Mouse (Mus musculus) hindbrain, embryonic 14.5 days (tissue): ENCODE results near the gene Dscam. TPM values are rescaled to one million over a fixed set of nuclear protein-coding genes. Genes with fewer than 3 reads are reported as not detected.

Source experiments
- ATAC-seq: fragments of 200-750 bp; cut with Nextera tagmentation; 2 replicates; pipeline ENCODE4 v1.8.0; 2017; ENCODE audit warnings: moderate number of reproducible peaks, mild to moderate bottlenecking, moderate TSS enrichment, moderate library complexity; ENCODE audit not compliant: low FRiP score
- DNase-seq: peaks from one replicate; pipeline ENCODE4 v3.0.0-alpha.2; 2015; ENCODE audit warnings: low spot score
- H3K27ac ChIP-seq: fragments of 300-500 bp; sonication (generic); 2 replicates; pipeline ENCODE4 v1.5.1; 2014; ENCODE audit warnings: mild to moderate bottlenecking, moderate library complexity
- H3K27me3 ChIP-seq: fragments of 300-500 bp; sonication (generic); 2 replicates; pipeline ENCODE4 v1.6.1; 2014; ENCODE audit warnings: mild to moderate bottlenecking, low read length, mixed read lengths; ENCODE audit not compliant: control insufficient read depth, insufficient read depth
- H3K36me3 ChIP-seq: fragments of 300-500 bp; sonication (generic); replicated peaks from 2 replicates; pipeline ENCODE4 v1.6.1; 2014; ENCODE audit not compliant: control insufficient read depth, insufficient read depth
- H3K4me1 ChIP-seq: fragments of 300-500 bp; sonication (generic); replicated peaks from 2 replicates; pipeline ENCODE4 v1.6.1; 2014; ENCODE audit warnings: antibody characterized with exemption, low read length, mixed read lengths; ENCODE audit not compliant: control insufficient read depth, insufficient read depth
- H3K4me2 ChIP-seq: fragments of 300-500 bp; sonication (generic); replicated peaks from 2 replicates; pipeline ENCODE4 v1.6.1; 2014; ENCODE audit warnings: mild to moderate bottlenecking, moderate library complexity
- H3K4me3 ChIP-seq: fragments of 300-500 bp; sonication (generic); replicated peaks from 2 replicates; pipeline ENCODE4 v1.5.1; 2014; ENCODE audit warnings: mild to moderate bottlenecking, low read length
- H3K9ac ChIP-seq: fragments of 300-500 bp; sonication (generic); 2 replicates; pipeline ENCODE4 v1.6.1; 2014
- H3K9me3 ChIP-seq: fragments of 300-500 bp; sonication (generic); 2 replicates; pipeline ENCODE4 v1.6.1; 2016; ENCODE audit warnings: low read length; ENCODE audit not compliant: control insufficient read depth
- WGBS: fragments of 180-500 bp; shearing (Covaris S2); extraction: QIAGEN DNeasy Blood & Tissue Kit; methylation state at CpG from one replicate; pipeline ENCODE4 v1.1.7; 2014; 5-methylcytosine and 5-hydroxymethylcytosine counted together
- polyA plus RNA-seq: library from polyadenylated mRNA; unstranded; fragments of >200 nt; fragmentation: Nextera tagmentation; extraction: Ambion mirVana; gene quantifications from 2 replicates; pipeline ENCODE4 v1.2.1, GENCODE M21; 2014

Gene Dscam
- polyA plus RNA-seq, 1 experiment from 2014 or later: 17.1 TPM

DNA sequence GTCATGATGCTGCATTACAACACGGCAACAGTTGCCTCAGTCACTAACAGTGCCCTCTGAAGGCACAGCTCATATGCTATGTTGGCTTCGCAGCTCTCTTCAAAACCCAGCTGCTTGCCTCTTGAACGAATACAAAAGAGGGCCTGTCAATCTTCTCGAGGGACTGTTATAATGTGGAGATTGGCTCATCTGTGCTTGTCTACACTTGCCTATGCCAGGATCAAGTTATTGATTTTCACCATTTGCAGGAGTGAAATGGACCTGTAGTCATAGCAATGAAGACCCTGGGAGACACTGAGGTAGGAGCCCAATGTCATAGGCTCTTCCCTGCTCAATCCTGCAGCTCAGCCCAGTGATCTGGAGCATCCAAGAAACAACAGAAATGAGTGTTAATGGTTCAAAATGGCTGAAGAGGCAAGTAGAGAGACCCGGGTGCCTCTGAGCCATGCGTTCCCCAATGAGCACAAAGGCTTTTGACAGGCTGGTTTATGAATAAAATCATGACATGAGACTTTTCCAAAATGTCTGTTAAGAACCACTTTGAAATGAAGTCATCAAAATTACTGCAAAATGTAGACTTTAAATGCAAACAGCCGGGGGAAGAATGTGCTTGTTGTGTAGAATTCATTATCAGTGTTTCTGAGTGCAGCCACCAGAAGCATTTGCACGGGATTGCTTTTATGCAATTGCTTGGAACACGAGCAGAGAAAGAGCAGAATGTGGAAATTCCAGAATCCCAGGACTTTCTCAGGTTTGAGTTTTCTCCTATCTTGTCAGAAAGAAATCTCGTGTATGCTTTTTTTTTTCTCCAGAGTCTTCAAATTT is 35.3 kb downstream of the Dscam start:
- Histone ChIP-seq H3K4me3 (no peak overlapping the region), H3K4me2 (no peak overlapping the region), H3K27me3 (no peaks in the 10 kb centered on the region), H3K4me1 (no peaks in the 10 kb centered on the region), H3K9me3 (no peaks in the 10 kb centered on the region), H3K36me3 (no peaks in the 10 kb centered on the region), H3K27ac (no peak overlapping the region), H3K9ac (no peak overlapping the region)
- 69% methylated on average over 10 of the region's 10 CpGs for WGBS
- ATAC-seq (no peak), DNase-seq (no peak)

DNA sequence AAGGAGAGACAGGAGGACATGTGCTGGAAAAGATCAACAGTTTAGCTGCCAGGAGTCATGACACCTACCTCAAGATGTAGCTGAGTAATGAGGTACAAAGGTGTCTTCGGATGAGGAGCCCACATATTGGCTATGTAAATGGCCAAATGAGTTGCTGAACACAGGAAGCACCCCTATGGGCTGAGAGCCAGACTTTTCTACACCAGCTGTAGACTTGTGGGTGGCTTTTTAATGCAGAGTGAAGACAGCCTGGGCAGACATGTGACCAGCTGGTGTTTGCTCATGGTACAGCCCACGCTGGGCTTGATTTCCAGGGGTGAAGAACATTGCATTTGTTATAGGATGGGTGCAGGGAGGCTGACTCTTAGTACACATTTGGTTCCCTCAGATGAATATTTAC is 43.3 kb downstream of the Dscam start:
- WGBS: 83% methylated on average over 2 of the region's 2 CpGs
- Histone ChIP-seq H3K9ac (no peak overlapping the region), H3K4me3 (no peak overlapping the region), H3K4me1 (no peaks in the 10 kb centered on the region), H3K9me3 (no peaks in the 10 kb centered on the region), H3K36me3 (no peaks in the 10 kb centered on the region), H3K4me2 (no peak overlapping the region), H3K27me3 (no peaks in the 10 kb centered on the region), H3K27ac (no peak overlapping the region)
- ATAC-seq (no peak), DNase-seq (no peak)

DNA sequence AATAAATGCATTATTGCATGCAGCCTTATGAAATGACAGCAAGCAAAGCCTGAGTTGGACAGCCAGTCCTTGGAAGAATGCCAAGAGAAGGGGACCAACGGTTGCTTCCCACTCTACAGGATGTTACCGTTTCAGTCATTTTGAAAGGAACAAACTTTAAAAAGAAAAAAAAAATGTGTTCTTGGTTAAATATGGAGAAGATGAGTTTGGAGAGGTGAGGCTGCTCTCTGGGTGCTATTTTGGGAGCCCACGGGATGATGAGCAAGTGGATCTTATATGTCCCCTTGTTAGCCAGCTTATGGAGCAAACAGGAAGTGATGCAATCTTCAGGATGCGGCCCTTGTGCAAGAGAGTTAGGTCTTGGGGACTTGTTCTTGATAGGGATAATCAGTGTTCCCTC is 60.5 kb downstream of the Dscam start:
- Histone ChIP-seq H3K27ac (no peak overlapping the region), H3K4me3 (no peak overlapping the region), H3K4me2 (no peak overlapping the region), H3K9ac (no peak overlapping the region), H3K36me3 (no peaks in the 10 kb centered on the region), H3K4me1 (no peaks in the 10 kb centered on the region), H3K27me3 (no peaks in the 10 kb centered on the region), H3K9me3 (no peaks in the 10 kb centered on the region)
- ATAC-seq (no peak), DNase-seq (no peak)
- WGBS: 79% methylated on average over 4 of the region's 4 CpGs

DNA sequence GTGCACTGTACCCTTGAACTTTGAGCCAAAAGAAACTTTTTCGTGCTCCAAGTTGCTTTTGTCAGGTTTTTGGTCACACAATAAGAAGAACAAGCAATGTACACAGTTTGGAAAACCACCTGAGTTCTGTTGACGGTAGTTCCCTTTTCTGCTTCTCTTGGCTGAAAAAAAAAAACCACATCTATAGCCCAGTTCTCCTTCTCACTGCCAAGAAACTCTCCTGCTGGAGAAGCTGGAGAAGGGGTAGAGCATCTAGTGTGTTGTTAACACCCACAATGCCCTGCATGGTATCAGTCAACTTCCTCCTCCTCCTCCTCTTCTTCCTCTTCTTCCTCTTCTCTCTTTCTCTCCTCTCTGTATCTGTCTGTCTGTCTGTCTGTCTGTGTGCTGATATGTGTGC is 65.3 kb downstream of the Dscam start:
- WGBS: 88% methylated on average over 2 of the region's 2 CpGs
- Histone ChIP-seq H3K27ac (no peak overlapping the region), H3K4me3 (no peak overlapping the region), H3K27me3 (no peaks in the 10 kb centered on the region), H3K9ac (no peak overlapping the region), H3K4me2 (no peak overlapping the region), H3K9me3 (no peaks in the 10 kb centered on the region), H3K36me3 (no peaks in the 10 kb centered on the region), H3K4me1 (peaks cover 3% of the 10 kb centered on the region; the same call in 1 of the 2 replicates)
- ATAC-seq (no peak), DNase-seq (no peak)

DNA sequence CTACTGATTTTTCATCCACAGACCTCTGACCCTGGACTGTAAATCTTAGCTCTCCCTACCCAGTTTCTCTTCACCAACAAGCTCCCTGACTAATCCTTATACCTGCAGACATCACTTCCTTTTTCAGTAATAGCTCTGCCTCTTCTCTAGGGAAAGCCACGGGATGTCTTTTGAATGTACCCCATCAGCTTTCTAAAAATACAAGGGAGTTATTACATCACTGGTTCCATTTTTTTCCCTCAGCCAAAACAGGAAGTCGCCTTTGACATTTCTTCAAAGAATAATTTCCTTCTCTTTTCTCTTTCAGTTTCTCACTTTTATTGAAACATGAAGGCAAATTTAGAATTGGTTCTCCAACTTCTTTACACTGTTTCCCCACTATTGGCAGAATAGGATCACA is 67.5 kb downstream of the Dscam start:
- ATAC-seq (no peak), DNase-seq (no peak)
- Histone ChIP-seq H3K27me3 (no peaks in the 10 kb centered on the region), H3K4me1 (peaks cover 24% of the 10 kb centered on the region), H3K9ac (no peak overlapping the region), H3K27ac (no peak overlapping the region), H3K4me2 (no peak overlapping the region), H3K36me3 (no peaks in the 10 kb centered on the region), H3K9me3 (no peaks in the 10 kb centered on the region), H3K4me3 (no peak overlapping the region)
- WGBS: 78% methylated on average over 2 of the region's 2 CpGs

DNA sequence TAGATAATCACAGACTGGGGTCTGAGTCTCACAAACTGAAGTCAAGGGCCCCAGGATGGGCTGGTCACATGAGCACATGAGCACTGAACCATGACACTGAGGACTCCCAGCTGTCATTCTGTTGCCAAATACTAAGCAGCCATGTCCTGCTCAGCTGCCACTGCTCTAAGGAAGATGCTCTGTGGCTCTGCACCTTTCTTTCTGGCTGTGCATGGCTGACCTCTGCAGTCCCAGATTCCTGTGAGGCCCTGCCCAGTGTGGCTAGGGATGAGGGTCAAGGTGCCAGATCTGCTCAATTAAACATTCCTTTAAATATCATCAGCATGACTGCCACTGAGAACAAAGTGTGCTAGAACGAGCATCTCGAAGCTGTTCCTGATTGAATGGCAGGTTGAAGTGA is 70.5 kb downstream of the Dscam start:
- no peak overlapping the region for H3K27ac ChIP-seq
- peaks cover 27% of the 10 kb centered on the region for H3K4me1 ChIP-seq
- ATAC-seq: no peak; the same call in 1 of the 2 replicates
- no peak overlapping the region for H3K4me2 ChIP-seq
- no peaks in the 10 kb centered on the region for H3K9me3 ChIP-seq
- H3K9ac ChIP-seq: no peak overlapping the region
- no peak for DNase-seq
- H3K4me3 ChIP-seq: no peak overlapping the region
- 40% methylated on average over 2 of the region's 2 CpGs for WGBS
- no peaks in the 10 kb centered on the region for H3K27me3 ChIP-seq
- no peaks in the 10 kb centered on the region for H3K36me3 ChIP-seq

DNA sequence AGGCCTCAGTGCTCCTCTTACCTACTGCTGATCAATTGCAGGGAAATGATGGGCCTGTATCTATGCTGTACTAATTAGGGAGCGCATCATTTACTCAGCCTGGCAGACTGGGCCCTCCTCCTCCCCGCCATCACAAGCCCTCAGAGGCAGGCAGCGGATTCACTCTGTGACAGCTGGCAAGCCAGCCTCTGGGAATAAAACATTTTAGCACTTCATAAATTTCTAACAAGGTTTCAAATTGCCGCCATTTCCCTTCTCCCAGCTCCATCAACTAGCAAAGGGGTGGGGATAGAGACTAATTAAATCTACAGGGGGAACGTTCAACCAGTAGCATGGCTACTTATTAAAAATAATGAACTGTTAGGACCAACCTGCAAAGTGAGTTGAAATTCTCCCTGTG is 72.0 kb downstream of the Dscam start:
- H3K9me3 ChIP-seq: no peaks in the 10 kb centered on the region
- no peaks in the 10 kb centered on the region for H3K36me3 ChIP-seq
- peaks cover 27% of the 10 kb centered on the region for H3K4me1 ChIP-seq
- peak overlapping the region; percentile 40 for H3K27ac ChIP-seq
- ATAC-seq (peak; percentile 79), DNase-seq (peak; percentile 64)
- H3K27me3 ChIP-seq: no peaks in the 10 kb centered on the region
- 27% methylated on average over 5 of the region's 5 CpGs for WGBS
- no peak overlapping the region for H3K9ac ChIP-seq
- no peak overlapping the region for H3K4me2 ChIP-seq
- no peak overlapping the region for H3K4me3 ChIP-seq

DNA sequence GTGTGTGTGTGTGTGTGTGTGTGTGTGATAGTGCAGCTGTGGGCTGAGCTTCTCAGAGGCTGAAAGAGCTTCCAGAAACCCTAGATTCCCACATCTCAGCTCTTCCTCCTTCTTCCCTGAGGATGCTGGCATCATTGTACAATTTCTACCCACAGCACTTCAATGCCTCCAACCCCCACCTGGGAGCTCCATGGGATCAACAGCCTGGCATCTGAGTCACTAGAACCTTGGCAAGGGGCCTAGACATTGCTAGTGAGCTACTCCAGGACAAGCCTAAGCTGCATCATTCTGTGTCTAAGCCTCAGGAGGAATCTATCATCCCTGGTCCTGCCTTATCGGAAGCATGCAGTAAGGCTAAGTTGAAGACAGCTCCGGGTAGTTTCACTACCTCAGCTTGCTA is 73.8 kb downstream of the Dscam start:
- Histone ChIP-seq H3K27me3 (no peaks in the 10 kb centered on the region), H3K9ac (no peak overlapping the region), H3K36me3 (no peaks in the 10 kb centered on the region), H3K4me2 (no peak overlapping the region), H3K27ac (no peak overlapping the region), H3K4me1 (peaks cover 27% of the 10 kb centered on the region), H3K4me3 (no peak overlapping the region), H3K9me3 (no peaks in the 10 kb centered on the region)
- no peak for DNase-seq
- WGBS: 83% methylated on average over 2 of the region's 2 CpGs
- no peak for ATAC-seq

DNA sequence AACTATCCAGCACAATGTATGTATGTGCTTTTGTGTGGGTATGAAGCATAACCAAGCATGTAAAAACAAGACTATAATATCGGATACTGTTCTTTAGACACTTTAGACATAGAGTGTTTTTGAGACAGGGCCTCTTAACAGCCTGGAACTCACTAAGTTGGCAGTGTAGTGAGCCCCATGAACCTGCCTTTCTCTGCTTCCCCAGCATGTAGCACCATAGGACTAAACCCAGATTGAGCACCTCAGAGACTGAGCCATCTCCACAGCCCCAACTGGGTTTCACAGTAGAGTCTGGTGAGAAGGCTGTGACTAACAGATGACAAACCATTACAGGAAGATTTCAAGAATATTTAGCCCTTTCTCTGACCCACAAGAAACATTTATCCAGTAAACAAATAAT is 75.1 kb downstream of the Dscam start:
- Histone ChIP-seq H3K36me3 (no peaks in the 10 kb centered on the region), H3K27me3 (no peaks in the 10 kb centered on the region), H3K4me1 (peaks cover 27% of the 10 kb centered on the region), H3K9me3 (no peaks in the 10 kb centered on the region), H3K4me3 (no peak overlapping the region), H3K27ac (no peak overlapping the region), H3K9ac (no peak overlapping the region), H3K4me2 (no peak overlapping the region)
- DNase-seq (no peak), ATAC-seq (no peak)
- WGBS: 94% methylated on average over 1 of the region's 1 CpGs

DNA sequence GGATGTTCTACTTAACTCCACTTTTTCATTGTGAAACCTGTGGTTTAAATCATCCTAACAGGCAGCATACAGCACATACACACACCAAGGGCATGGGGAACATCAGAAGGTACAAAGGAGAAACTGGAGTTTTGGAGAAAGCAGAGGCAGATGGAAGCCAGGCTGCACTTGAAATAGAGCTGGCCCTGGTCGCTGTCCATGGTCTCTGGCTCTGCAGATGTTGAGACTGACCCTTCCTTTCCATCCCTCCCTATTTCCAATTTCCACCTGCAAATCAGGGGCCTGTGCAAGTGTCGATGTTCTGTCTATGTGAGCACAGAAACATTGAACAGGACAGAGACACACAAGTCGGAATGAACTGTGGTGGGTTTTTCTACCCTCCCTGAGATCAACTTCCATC is 81.2 kb downstream of the Dscam start:
- 73% methylated on average over 3 of the region's 3 CpGs for WGBS
- ATAC-seq: no peak
- no peak overlapping the region for H3K4me2 ChIP-seq
- H3K27me3 ChIP-seq: no peaks in the 10 kb centered on the region
- H3K4me3 ChIP-seq: no peak overlapping the region
- H3K27ac ChIP-seq: no peak overlapping the region
- no peaks in the 10 kb centered on the region for H3K9me3 ChIP-seq
- no peak for DNase-seq
- H3K36me3 ChIP-seq: no peaks in the 10 kb centered on the region
- no peaks in the 10 kb centered on the region for H3K4me1 ChIP-seq
- no peak overlapping the region for H3K9ac ChIP-seq
